Mouse (Mus musculus): ENCODE data around the gene Tcl1b4. TPM values are rescaled to one million over a fixed set of nuclear protein-coding genes. Genes with fewer than 3 reads are reported as not detected.
"Not testable (repeated sequence)": the region's sequence is repeated elsewhere in the genome, so short reads cannot be mapped to it uniquely, and the experiment has no call there.

Gene Tcl1b4
- total RNA-seq (2015; ENCODE audit: low replicate concordance): not detected in 2 replicates
- 0.43 TPM in 1 of 2 replicates, not detected in the other for total RNA-seq (2017; ENCODE audit: low replicate concordance)

DNA sequence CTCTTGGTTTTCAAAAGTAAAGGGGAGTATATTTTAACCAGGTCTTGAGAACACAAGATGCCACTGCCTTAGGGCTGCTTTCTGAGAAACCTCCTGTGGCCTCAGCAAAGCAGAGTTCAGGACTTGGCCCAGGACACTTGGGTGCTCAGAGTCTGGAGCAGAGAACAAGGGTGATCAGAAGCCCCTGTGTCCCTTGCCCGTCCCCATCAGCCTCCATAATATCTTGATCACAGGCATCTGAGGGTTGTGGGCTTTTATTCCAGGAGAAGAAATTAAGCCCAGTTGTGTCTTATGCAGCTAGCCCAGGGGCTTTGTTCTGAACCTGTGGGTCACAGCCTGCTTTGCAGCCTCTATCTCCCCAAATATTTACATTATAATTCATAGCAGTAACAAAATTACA lies at the start of gene Tcl1b4:
TSS of gene Tcl1b4 (plus strand) at position 301 of the 400 bp plus-strand sequence.
- not testable (repeated sequence) for ATAC-seq (replicated peaks; ENCODE audit: low FRiP score, poor library complexity, severe bottlenecking)

DNA sequence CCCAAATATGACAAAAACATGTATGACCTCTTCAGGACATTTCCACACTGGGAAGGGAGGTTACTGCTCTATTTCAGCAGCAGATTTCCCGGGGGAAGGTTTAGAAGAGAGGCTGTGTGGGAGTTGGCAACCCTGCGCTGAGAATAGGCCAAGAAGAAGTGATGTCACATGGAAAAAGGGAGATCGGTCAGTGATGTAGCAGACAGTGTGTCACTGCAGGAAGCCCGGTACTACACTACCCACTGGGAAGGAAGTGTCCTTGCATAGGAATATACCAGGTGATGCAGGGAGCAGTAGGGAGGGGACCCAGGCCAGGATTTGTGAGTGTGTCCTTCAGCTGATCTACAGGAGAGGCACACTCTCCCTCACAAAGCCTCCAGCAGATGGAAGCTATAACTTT lies 46.5 kb upstream of the Tcl1b4 start:
- ATAC-seq (replicated peaks; ENCODE audit: low FRiP score, poor library complexity, severe bottlenecking): not testable (repeated sequence)

DNA sequence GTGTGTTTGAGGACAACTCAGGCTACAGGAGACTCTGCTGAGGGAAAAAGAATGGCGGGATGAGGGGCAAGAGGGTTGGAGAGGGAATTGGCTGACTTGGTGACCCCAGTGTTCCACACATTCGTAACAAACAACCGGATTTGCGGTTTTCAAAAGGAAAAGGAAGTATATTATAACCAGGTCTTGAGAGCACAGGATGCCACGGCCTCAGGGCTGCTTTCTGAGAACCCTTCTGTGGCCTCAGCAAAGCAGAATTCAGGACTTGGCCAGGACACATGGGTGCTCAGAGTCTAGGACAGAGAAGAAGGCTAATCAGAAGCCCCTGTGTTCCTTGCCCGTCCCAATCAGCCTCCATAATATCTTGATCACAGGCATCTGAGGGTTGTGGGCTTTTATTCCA lies 42.9 kb upstream of the Tcl1b4 start:
- no peak for ATAC-seq (replicated peaks; ENCODE audit: low FRiP score, poor library complexity, severe bottlenecking)

DNA sequence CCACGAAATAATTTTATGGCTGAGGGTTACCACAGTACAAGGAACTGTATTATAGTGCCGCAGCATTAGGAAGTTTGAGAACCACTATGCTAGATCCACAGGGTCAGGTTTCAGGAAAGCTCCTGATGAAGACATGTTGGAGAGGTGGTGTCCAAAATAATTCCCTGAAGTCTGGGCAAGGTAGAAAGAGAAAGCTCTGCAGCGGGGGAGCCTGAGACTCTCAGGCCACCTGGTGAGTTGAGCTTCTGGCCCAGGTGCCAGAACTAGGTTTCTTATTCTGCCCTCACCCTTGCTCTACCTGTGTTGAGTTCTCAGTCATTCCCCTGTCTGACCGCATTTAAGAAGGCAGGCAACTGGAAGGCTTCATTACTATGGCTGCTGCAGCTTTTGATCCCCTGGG lies 42.4 kb upstream of the Tcl1b4 start, which contains the start of gene Tcl1b1:
TSS of gene Tcl1b1 (plus strand) at position 301 of the 400 bp plus-strand sequence.
- no peak for ATAC-seq (replicated peaks; ENCODE audit: low FRiP score, poor library complexity, severe bottlenecking)

DNA sequence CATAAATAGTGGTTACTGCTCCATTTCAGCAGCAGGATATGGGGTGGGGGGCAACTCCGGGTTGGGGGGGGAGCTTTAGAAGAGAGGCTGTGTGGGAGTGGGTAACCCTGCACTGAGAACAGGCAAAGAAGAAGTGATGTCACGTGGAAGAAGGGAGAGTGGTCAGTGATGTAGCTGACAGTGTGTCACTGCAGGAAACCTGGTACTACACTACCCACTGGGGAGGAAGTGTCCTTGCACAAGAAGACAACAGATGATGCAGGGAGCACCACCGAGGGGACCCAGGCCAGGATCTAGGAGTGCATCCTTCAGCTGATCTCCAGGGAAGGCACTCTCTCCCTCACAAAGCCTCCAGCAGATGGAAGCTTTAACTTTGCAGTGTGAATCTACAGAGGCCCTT lies 35.0 kb upstream of the Tcl1b4 start:
- no peak for ATAC-seq (replicated peaks; ENCODE audit: low FRiP score, poor library complexity, severe bottlenecking)

DNA sequence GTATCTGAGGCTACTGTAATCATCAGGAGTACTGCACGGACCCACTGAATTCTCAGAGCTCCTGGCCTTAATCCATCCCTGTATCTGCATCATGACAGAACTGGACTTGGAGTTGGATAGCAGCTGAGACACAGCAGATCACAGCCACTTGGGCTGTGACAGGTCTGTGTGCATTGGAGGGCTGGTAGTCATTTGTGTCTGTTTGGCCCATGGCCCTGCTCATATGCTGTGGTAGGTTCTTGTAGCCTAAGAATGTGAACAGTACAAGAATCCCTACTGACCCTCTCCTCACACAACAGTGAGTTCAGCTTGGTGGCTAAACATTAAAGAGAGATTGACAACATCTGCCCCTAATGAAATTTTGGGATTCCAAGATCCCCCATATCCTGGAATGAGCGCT lies 28.4 kb upstream of the Tcl1b4 start:
- ATAC-seq (replicated peaks; ENCODE audit: low FRiP score, poor library complexity, severe bottlenecking): no peak

DNA sequence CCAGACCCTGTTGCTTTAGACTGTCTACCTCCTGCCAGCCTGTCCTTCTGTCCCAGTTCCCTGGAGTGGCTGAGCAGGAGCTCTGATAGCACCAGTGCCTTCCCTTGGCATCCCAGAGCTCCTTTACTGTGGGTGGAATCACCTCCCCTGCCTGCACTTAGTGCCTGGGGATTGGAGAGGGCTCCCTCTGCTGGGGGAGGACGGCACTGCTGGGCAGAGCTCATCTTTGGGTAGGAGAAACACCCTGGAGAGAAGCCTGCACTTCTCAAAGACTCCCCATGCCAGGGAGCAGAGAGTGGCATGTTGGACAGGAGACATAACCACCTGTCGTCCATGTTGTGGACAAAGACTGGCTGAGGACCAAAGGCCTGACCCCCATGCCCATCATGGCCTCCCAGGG lies 27.4 kb upstream of the Tcl1b4 start:
- ATAC-seq (replicated peaks; ENCODE audit: low FRiP score, poor library complexity, severe bottlenecking): peak; percentile 93

DNA sequence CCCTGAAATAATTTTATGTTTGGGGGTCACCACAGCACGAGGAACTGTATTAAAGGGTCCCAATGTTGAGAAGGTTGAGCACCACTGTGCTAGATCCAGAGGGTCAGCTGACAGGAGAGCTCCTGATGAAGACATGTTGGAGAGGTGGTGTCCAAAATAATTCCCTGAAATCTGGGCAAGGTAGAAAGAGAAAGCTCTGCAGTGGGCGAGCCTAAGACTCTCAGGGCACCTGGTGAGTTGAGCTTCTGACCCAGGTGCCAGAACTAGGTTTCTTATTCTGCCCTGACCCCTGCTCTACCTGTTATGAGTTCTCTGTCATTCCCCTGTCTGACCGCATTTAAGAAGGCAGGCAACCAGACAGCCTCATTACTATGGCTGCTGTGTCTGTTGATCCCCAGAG lies 25.7 kb upstream of the Tcl1b4 start, which contains the start of gene Tcl1b5:
TSS of gene Tcl1b5 (plus strand) at position 301 of the 400 bp plus-strand sequence.
- not testable (repeated sequence) for ATAC-seq (replicated peaks; ENCODE audit: low FRiP score, poor library complexity, severe bottlenecking)

DNA sequence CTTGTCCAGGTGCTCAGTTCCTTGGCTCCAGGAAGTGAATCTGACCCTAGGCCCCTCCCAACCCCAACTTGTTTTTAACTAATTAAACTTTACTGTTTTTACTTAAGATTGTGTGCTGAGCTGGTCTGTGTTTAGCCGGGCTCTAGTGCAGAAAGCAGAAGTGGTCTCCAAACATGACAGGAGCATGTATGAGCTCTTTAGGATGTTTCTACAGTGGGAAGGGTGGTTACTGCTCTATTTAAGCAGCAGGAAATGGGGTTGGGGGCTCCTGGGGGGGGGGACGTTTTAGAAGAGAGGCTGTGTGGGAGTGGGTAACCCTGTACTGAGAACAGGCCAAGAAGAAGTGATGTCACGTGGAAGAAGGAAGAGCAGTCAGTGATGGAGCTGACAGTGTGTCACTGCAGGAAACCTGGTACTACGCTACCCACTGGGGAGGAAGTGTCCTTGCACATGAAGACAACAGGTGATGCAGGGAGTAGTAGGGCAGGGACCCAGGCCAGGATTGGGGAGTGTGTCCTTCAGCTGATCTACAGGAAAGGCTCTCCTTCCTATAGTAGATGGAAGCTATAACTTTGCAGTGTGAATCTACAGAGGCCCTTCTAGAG lies 20.6 kb upstream of the Tcl1b4 start:
- not testable (repeated sequence) for ATAC-seq (replicated peaks; ENCODE audit: low FRiP score, poor library complexity, severe bottlenecking)

DNA sequence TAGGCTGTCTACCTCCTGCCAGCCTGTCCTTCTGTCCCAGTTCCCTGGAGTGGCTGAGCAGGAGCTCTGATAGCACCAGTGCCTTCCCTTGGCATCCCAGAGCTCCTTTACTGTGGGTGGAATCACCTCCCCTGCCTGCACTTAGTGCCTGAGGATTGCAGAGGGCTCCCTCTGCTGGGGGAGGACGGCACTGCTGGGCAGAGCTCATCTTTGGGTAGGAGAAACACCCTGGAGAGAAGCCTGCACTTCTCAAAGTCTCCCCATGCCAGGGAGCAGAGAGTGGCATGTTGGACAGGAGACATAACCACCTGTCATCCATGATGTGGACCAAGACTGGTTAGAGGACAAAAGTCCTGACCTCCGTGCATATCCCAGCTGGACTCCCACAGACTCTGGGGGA lies 12.8 kb upstream of the Tcl1b4 start:
- peak; percentile 88 for ATAC-seq (replicated peaks; ENCODE audit: low FRiP score, poor library complexity, severe bottlenecking)

DNA sequence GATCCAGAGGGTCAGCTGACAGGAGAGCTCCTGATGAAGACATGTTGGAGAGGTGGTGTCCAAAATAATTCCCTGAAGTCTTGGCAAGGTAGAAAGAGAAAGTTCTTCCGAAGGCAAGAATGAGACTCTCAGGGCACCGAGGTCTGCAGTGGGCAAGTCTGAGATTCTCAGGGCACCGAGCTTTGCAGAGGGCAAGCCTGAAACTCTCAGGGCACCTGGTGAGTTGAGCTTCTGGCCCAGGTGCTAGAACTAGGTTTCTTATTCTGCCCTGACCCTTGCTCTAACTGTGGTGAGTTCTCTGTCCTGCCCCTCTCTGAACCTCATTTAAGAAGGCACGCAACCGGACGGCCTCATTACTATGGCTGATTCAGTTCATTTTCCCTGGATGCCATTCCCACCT lies 11.0 kb upstream of the Tcl1b4 start, which contains the start of gene Tcl1b3:
TSS of gene Tcl1b3 (plus strand) at position 301 of the 400 bp plus-strand sequence.
- ATAC-seq (replicated peaks; ENCODE audit: low FRiP score, poor library complexity, severe bottlenecking): not testable (repeated sequence)

DNA sequence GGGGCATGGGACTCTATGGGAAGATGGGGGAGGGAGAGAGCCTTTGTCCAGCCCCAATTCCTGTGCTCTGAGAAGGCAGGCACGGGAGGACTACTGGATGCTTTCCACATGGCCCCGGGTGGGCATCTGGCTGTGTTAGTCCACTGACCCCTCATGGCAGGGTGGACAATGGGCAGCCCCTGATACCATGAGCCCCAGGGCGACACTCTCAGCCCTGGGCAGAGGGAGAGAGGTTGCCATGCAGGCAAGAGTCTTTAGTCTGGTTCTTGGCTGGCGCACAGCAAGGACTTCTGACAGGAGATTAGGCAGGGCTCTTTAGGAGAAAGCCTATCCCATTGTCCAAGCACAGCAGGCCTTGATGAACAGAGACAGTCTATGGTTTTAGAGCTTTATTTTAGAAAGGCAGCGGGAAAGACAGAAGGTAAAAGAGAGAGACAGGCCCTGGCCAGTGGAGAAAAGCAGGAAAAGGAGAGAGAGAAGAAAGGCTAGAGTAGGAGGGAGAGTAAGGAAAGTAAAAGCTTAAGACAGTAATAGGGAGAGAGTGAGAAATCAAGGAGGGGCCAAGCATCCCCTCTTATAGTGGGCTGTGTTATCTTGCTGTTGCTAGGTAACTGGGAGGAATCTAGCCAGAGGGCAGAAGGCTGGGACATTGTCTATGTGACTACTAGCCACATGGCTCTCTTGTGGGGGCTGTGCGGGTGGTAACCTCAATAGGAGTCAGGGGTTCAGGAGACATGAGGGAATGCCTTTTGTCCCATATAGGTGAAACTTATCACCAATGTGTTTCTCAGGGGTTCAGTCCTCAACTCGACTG lies 1.9 kb upstream of the Tcl1b4 start:
- not testable (repeated sequence) for ATAC-seq (replicated peaks; ENCODE audit: low FRiP score, poor library complexity, severe bottlenecking)

DNA sequence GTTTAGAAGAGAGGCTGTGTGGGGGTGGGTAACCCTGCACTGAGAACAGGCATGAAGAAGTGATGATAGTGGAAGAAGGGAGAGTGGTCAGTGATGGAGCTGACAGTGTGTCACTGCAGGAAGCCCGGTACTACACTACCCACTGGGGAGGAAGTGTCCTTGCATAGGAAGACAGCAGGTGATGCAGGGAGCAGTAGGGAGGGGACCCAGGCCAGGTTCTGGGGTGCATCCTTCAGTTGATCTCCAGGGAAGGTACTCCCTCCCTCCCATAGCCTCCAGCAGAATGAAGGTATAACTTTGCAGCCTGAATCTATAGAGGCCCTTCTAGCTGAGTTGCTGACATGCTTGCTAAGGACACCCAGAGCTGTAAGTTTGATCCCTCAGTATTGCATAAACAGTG lies 5.3 kb downstream of the Tcl1b4 start:
- no peak for ATAC-seq (replicated peaks; ENCODE audit: low FRiP score, poor library complexity, severe bottlenecking)

DNA sequence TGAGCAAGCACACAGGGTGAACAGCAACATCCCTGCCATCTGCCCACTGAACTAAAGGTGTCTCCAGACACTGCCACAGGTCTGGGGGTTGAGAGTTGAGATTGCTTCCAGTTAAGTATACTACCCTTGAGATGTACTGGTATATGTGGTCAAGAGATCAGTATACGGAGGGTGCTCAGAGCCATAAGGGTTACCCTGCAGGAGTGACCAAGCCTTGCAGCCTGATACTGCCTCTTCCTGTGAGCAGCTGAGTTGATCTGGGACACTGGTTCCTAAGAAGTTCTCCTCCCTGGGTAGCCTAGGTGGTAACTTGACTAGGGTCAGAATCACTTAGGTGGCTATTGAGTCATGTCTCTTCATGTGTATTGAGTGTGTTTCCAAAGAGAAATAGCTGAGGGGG lies 6.7 kb downstream of the Tcl1b4 start:
- ATAC-seq (replicated peaks; ENCODE audit: low FRiP score, poor library complexity, severe bottlenecking): no peak

DNA sequence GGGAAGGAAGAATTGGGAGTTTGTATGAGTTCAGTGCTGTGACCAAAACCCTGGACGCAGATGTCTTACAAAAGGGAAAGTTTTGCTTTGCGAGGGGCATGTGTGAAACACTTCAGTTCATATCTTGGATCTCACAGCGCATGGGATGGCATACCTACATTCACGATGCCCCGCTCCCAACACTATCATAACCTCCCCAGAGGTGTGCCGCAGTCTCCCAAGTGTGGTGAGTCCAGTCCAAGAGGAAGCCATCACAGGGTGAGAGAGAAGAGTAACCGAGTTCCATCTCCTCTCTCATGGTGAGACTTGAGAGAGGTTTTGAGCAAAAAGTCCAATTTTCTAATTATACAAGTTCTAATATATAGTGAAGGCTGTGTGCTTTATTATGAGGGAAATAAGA lies 7.5 kb downstream of the Tcl1b4 start:
- ATAC-seq (replicated peaks; ENCODE audit: low FRiP score, poor library complexity, severe bottlenecking): no peak

DNA sequence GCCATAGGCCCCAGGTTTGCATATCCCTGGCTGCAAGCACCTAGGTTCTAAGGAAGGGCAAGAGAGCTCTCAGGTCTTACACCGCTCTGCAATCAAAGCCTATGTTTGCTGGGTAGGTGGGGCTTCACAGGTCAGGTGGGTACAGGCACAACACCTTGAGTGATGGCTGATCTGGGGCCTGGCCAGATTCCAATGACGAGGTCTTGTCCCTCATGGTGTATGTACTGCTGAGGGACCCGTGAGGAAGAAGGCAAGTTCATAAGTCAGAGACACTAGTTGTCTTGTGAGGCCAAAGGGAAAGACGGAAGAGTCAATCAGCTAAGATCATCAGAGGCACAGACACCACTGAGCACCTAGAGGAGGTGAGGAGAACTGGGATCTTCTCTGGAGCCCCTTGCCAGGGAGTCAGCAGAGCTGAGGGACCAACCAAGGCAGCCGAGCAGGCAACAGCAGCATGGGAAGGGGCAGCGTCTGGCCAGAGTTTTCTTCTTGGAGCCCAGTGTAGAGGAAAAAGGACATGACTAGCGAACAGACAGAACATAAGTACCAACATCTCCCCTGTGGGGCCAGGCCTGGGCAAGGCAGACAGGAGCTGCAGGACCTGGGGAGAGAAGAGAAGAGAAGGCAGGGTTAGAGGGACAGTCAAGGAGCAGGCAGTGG lies 15.5 kb downstream of the Tcl1b4 start:
- ATAC-seq (replicated peaks; ENCODE audit: low FRiP score, poor library complexity, severe bottlenecking): no peak

DNA sequence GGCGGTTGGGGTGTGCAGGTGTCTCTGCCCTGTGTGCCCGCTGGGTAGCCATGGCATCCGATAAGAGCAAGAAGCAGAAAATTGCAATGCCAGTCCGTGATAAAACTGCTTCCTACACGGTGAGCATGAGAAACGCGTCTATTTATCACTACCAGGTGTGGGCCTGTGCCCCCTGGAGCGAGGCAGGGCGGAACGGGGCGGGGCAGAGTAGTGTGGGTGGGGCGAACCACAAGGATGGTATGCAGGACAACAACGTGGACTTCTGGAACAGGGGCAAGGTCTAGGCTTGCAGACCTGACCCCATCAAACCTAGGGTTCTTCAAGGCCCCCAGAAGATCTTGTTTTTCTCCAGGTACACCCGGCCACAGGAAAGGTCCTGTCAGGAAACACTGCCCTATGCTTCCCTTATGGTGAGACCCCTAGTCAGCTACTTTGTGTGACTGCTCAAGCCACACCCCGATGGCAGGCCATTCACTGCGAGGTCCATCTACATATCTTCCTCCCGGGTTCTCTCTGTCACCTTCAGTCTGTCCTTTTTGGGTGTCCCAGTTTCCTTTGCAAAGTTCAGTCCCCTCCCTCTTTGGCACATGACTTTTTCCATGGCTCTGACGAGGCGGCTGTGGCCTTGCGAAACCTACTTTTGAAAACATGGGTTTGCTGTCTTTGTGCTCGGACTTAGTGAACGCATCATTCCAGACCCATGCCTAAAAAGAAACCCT lies 21.0 kb downstream of the Tcl1b4 start, which contains the start of gene Tcl1:
TSS of gene Tcl1 (minus strand) at position 193 of the 719 bp plus-strand sequence.
- ATAC-seq (replicated peaks; ENCODE audit: low FRiP score, poor library complexity, severe bottlenecking): no peak

DNA sequence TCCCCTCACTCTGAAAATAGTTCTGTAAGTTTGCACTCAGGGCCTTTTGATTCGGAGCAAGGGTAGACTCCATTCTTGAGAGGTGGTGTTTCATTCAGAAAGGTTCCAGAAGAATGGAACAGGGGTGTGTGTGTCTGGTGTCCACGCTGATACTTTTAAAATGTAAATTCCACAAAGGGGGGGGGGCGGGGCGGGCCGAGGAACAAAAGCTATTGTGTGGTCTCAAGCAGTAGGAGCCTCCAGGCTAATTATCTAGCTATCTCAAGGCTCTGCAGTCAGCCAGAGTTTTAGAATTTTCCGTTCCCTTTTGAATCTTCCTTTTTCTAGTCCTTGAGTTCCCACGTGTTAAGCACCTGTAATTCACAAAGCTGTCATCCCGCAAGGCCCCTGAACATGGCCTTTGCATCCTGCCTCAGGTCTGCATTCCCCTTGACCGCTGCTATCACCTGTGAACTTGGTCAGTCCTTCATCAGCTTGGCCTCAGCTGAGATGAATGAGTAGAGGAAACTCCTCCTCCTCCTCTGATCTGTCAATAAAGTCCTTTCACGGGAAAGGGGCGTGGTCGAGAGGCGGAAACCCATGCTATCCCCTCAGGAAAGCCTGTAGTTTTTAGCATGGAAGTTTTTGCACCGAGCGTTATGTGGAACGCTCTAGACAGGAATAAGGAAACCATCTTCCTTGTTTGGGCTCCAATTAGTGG lies 23.0 kb downstream of the Tcl1b4 start:
- no peak for ATAC-seq (replicated peaks; ENCODE audit: low FRiP score, poor library complexity, severe bottlenecking)

DNA sequence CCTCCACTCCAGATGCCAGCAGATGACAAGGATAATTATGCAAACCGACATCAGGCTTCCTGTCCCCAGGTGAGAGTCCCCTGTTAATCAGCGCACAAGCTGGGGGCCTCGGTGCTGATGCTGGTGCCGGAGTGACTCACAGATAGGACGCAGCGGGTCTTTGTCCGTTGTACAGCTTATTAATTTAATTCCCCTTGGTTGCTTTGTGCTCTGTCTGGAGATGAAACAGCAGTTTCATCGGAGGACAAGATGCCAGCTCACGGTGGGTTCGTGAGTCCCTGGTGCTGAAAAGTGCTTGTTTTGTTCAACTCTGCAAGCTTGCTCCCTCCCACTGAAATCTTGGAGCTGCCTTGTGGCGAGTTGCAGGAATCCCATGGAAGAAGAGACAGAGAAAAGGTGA lies 32.6 kb downstream of the Tcl1b4 start:
- no peak for ATAC-seq (replicated peaks; ENCODE audit: low FRiP score, poor library complexity, severe bottlenecking)

All from erythroblast, adult 5-6 weeks (primary cell).